Mouse (Mus musculus) neural tube, embryonic 11.5 days (tissue): Measurements from ENCODE around the gene Camk2g. TPM values are rescaled to one million over a fixed set of nuclear protein-coding genes. Genes with fewer than 3 reads are reported as not detected.

ENCODE experiments used
- ATAC-seq: fragments of 200-750 bp; cut with Nextera tagmentation; 2 replicates; pipeline ENCODE4 v1.8.0; 2017; ENCODE audit warnings: moderate number of reproducible peaks, mild to moderate bottlenecking, moderate TSS enrichment, moderate library complexity; ENCODE audit not compliant: insufficient read depth, low FRiP score, low TSS enrichment
- DNase-seq: peaks from one replicate; pipeline ENCODE4 v3.0.0-alpha.2; 2015; ENCODE audit warnings: low spot score
- H3K27ac ChIP-seq: fragments of 300-500 bp; sonication (generic); 2 replicates; pipeline ENCODE4 v1.5.1; 2014; ENCODE audit warnings: low read depth, mild to moderate bottlenecking, low read length
- H3K27me3 ChIP-seq: fragments of 300-500 bp; sonication (generic); 2 replicates; pipeline ENCODE4 v1.6.1; 2014; ENCODE audit warnings: mild to moderate bottlenecking, low read length, mixed read lengths; ENCODE audit not compliant: control insufficient read depth, insufficient read depth
- H3K36me3 ChIP-seq: fragments of 300-500 bp; sonication (generic); 2 replicates; pipeline ENCODE4 v1.6.1; 2014; ENCODE audit warnings: mild to moderate bottlenecking, low read length, moderate library complexity, mixed read lengths; ENCODE audit not compliant: control insufficient read depth, insufficient read depth
- H3K4me1 ChIP-seq: fragments of 300-500 bp; sonication (generic); 2 replicates; pipeline ENCODE4 v1.6.1; 2014; ENCODE audit warnings: low read length, mixed read lengths; ENCODE audit not compliant: control insufficient read depth, insufficient read depth
- H3K4me2 ChIP-seq: fragments of 300-500 bp; sonication (generic); 2 replicates; pipeline ENCODE4 v1.6.1; 2014; ENCODE audit warnings: low read depth, mild to moderate bottlenecking, moderate library complexity
- H3K4me3 ChIP-seq: fragments of 300-500 bp; sonication (generic); 2 replicates; pipeline ENCODE4 v1.5.1; 2014; ENCODE audit warnings: low read depth, low read length
- H3K9ac ChIP-seq: fragments of 300-500 bp; sonication (generic); 2 replicates; pipeline ENCODE4 v1.6.1; 2014; ENCODE audit warnings: mild to moderate bottlenecking, low read length
- H3K9me3 ChIP-seq: fragments of 300-500 bp; sonication (generic); 2 replicates; pipeline ENCODE4 v1.6.1; 2016; ENCODE audit warnings: low read length; ENCODE audit not compliant: control insufficient read depth
- WGBS: fragments of 180-500 bp; shearing (Covaris S2); extraction: QIAGEN DNeasy Blood & Tissue Kit; methylation state at CpG from one replicate; pipeline ENCODE4 v1.1.7; 2014; 5-methylcytosine and 5-hydroxymethylcytosine counted together
- polyA plus RNA-seq: library from polyadenylated mRNA; unstranded; fragments of >200 nt; fragmentation: Nextera tagmentation; extraction: Ambion mirVana; gene quantifications from 2 replicates; pipeline ENCODE4 v1.2.1, GENCODE M21; 2014

The Camk2g gene
- polyA plus RNA-seq, 1 experiment from 2014 or later = 56.5 TPM

- H3K27ac ChIP-seq = no peak overlapping the region
- H3K36me3 ChIP-seq = no peaks in the 10 kb centered on the region
- no peak overlapping the region for H3K4me3 ChIP-seq
- DNase-seq = no peak
- no peaks in the 10 kb centered on the region for H3K27me3 ChIP-seq
- no peaks in the 10 kb centered on the region for H3K9me3 ChIP-seq
- ATAC-seq = no peak
- WGBS = 60% methylated on average over 7 of the region's 7 CpGs
- H3K4me1 ChIP-seq = 0 out of 2 replicates have a peak, but pooled peaks cover 5% of the 10 kb centered on the region
- no peak overlapping the region for H3K9ac ChIP-seq
- H3K4me2 ChIP-seq = no peak overlapping the region
Measured at GRCm38 (mm10) chr14:20811779-20812406, 18.0 kb upstream of the Camk2g start.

DNA sequence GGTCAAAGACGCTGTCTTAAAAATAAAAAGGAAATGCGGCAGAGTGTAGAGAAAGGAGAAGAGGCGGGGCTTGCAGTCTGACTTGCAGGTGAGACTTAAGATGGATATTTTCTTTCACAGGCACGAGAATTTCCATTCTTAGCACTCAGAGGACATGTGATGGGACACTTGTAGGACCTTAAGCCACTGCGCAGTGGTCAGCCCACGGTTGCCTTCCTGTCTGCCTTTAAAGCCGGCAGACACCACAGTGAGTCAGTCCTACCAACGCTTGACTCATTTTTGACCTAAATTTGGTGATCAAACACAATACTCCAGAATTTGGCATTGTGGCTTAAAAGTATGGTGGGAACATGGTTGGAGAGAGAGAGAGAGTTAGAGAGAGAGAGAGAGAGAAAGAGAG lies 17.3 kb upstream of the Camk2g start:
- ATAC-seq (no peak), DNase-seq (no peak)
- Histone ChIP-seq H3K4me2 (no peak overlapping the region), H3K9ac (no peak overlapping the region), H3K4me1 (0 out of 2 replicates have a peak, but pooled peaks cover 5% of the 10 kb centered on the region), H3K4me3 (no peak overlapping the region), H3K27me3 (no peaks in the 10 kb centered on the region), H3K27ac (no peak overlapping the region), H3K9me3 (no peaks in the 10 kb centered on the region), H3K36me3 (no peaks in the 10 kb centered on the region)
- WGBS = 85% methylated on average over 8 of the region's 8 CpGs

DNA sequence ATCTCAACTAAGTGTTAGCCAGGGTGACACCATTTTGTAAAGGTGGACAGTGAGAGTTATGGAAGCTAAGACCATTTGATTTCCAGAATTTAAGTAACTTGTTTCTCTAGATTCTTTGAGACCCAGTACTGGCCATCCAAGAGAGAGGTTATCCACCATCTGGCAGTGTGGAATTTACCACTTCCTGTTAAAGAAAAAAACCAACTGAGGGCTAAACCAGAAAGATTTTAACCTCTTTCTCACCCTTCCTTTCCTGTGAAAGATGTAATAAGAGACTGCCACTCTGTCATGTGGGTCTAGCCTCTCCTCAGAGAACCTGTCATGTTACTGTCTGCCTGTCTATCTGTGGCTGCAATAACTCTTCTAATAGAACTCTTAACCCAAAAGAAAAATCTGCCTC lies 15.9 kb upstream of the Camk2g start:
- DNase-seq = no peak
- H3K9ac ChIP-seq = no peak overlapping the region
- H3K27me3 ChIP-seq = no peaks in the 10 kb centered on the region
- no peak for ATAC-seq
- H3K9me3 ChIP-seq = no peaks in the 10 kb centered on the region
- H3K27ac ChIP-seq = no peak overlapping the region
- no peaks in the 10 kb centered on the region for H3K36me3 ChIP-seq
- no peak overlapping the region for H3K4me2 ChIP-seq
- 0 out of 2 replicates have a peak, but pooled peaks cover 5% of the 10 kb centered on the region for H3K4me1 ChIP-seq
- H3K4me3 ChIP-seq = no peak overlapping the region

- H3K27ac ChIP-seq = no peak overlapping the region
- DNase-seq = no peak
- WGBS = 83% methylated on average over 4 of the region's 4 CpGs
- H3K9ac ChIP-seq = no peak overlapping the region
- H3K27me3 ChIP-seq = no peaks in the 10 kb centered on the region
- no peak overlapping the region for H3K4me2 ChIP-seq
- no peak for ATAC-seq
- H3K9me3 ChIP-seq = no peaks in the 10 kb centered on the region
- no peaks in the 10 kb centered on the region for H3K36me3 ChIP-seq
- no peak overlapping the region for H3K4me3 ChIP-seq
- H3K4me1 ChIP-seq = 0 out of 2 replicates have a peak, but pooled peaks cover 5% of the 10 kb centered on the region
Measured at GRCm38 (mm10) chr14:20809349-20809748, 15.5 kb upstream of the Camk2g start.

DNA sequence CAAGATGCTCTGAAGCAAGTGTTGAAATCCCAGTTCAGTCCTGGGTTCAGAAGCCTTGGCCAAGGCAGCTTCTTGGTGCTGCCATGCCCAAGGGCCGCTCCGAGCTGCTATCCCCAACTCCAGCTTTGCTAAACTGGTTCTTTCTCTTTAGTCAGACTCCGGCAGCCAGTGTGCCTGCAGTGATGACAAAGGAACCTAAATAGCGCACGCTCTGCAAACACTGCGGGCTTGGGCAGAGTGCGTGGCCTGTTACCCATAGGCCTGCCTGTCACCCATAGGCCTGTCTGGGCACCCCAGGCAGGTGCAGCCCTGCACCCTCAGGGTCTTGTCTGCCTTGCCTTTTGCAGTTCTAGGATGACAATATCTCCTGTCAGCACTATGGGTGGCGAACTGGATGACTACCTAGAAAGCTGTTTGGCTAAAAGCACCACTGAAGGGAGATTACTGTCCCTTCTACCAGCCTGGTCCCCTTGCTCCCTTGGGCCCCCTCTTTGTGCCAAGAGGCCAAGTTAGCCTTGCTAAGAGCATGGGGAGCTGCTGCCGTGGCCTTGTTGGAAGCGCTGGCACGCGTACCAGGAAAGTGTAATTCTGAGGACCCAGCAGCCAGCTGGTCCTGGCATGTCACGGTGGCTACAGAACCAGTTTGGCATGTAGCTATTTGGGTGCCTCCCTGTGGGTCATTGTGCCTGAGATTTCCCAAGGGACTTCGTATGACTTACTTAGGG lies 12.4 kb upstream of the Camk2g start:
- 90% methylated on average over 14 of the region's 14 CpGs for WGBS
- Histone ChIP-seq H3K9me3 (no peaks in the 10 kb centered on the region), H3K9ac (no peak overlapping the region), H3K4me1 (no peaks in the 10 kb centered on the region), H3K36me3 (no peaks in the 10 kb centered on the region), H3K27me3 (no peaks in the 10 kb centered on the region), H3K27ac (no peak overlapping the region), H3K4me3 (no peak overlapping the region), H3K4me2 (no peak overlapping the region)
- ATAC-seq (no peak), DNase-seq (no peak)

GRCm38 (mm10) chr14:20804964-20805672 lies 11.2 kb upstream of the Camk2g start:
- 81% methylated on average over 9 of the region's 9 CpGs for WGBS

DNA sequence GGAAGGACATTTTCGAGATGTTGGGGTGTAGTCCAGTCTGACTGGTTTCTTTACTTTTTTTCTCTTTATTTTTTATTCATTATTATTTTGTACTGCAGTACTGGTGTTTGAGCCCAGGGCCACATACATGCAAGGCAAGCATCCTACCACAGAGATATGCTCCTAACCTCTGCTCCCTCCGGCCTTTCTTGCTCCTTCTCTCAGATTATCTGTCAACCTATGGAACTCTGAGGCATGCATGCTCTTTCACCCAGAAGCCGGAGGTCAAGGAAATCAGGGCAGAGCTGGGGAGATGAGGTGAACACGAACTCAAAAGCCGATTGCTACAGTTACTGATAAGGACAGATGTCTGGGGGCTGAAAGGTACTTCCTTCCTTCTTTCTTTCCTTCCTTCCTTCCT lies 10.6 kb upstream of the Camk2g start:
- H3K4me2 ChIP-seq = no peak overlapping the region
- no peaks in the 10 kb centered on the region for H3K36me3 ChIP-seq
- 81% methylated on average over 5 of the region's 5 CpGs for WGBS
- no peak overlapping the region for H3K4me3 ChIP-seq
- H3K27ac ChIP-seq = no peak overlapping the region
- ATAC-seq (no peak), DNase-seq (no peak)
- no peaks in the 10 kb centered on the region for H3K4me1 ChIP-seq
- no peaks in the 10 kb centered on the region for H3K27me3 ChIP-seq
- no peaks in the 10 kb centered on the region for H3K9me3 ChIP-seq
- no peak overlapping the region for H3K9ac ChIP-seq

More at GRCm38 (mm10) chr14:20804964-20805672, 11.2 kb upstream of the Camk2g start:
- no peaks in the 10 kb centered on the region for H3K36me3 ChIP-seq
- no peak overlapping the region for H3K27ac ChIP-seq
- H3K4me3 ChIP-seq = no peak overlapping the region
- ATAC-seq (no peak), DNase-seq (no peak)
- no peak overlapping the region for H3K4me2 ChIP-seq
- H3K9ac ChIP-seq = no peak overlapping the region
- no peaks in the 10 kb centered on the region for H3K9me3 ChIP-seq
- no peaks in the 10 kb centered on the region for H3K27me3 ChIP-seq
- H3K4me1 ChIP-seq = no peaks in the 10 kb centered on the region

- Histone ChIP-seq H3K4me2 (no peak overlapping the region), H3K9ac (no peak overlapping the region), H3K4me3 (no peak overlapping the region), H3K4me1 (no peaks in the 10 kb centered on the region), H3K27me3 (no peaks in the 10 kb centered on the region), H3K27ac (no peak overlapping the region), H3K9me3 (no peaks in the 10 kb centered on the region), H3K36me3 (no peaks in the 10 kb centered on the region)
- peak; percentile 78 for DNase-seq
- WGBS = 2% methylated on average over 7 of the region's 7 CpGs
- 0 out of 2 replicates have a peak, but pooled peaks have one; percentile 31 for ATAC-seq
Measured at GRCm38 (mm10) chr14:20803606-20803938, 9.7 kb upstream of the Camk2g start.
